Mouse (Mus musculus) kidney, postnatal 0 days (tissue): ENCODE results near the gene Sdha. TPM values are rescaled to one million over a fixed set of nuclear protein-coding genes. Genes with fewer than 3 reads are reported as not detected.

ENCODE experiments used
- ATAC-seq: fragments of 200-750 bp; cut with Nextera tagmentation; replicated peaks from 2 replicates; pipeline ENCODE4 v1.8.0; 2017; ENCODE audit warnings: low read depth, moderate number of reproducible peaks, moderate TSS enrichment, moderate library complexity; ENCODE audit not compliant: low FRiP score
- DNase-seq: peaks from one replicate; pipeline ENCODE4 v3.0.0-alpha.2; 2016; ENCODE audit warnings: low spot score
- H3K27ac ChIP-seq: fragments of 300-500 bp; sonication (generic); 2 replicates; pipeline ENCODE4 v1.5.1; 2014; ENCODE audit warnings: mild to moderate bottlenecking
- H3K27me3 ChIP-seq: fragments of 300-500 bp; sonication (generic); 2 replicates; pipeline ENCODE4 v1.6.1; 2014; ENCODE audit warnings: low read length, mixed read lengths; ENCODE audit not compliant: insufficient read depth
- H3K36me3 ChIP-seq: fragments of 300-500 bp; sonication (generic); 2 replicates; pipeline ENCODE4 v1.6.1; 2014; ENCODE audit warnings: low read length, mixed read lengths; ENCODE audit not compliant: insufficient read depth
- H3K4me1 ChIP-seq: fragments of 300-500 bp; sonication (generic); replicated peaks from 2 replicates; pipeline ENCODE4 v1.6.1; 2014; ENCODE audit warnings: antibody characterized with exemption, low read length, mixed read lengths; ENCODE audit not compliant: insufficient read depth
- H3K4me2 ChIP-seq: fragments of 300-500 bp; sonication (generic); 2 replicates; pipeline ENCODE4 v1.6.1; 2014; ENCODE audit warnings: mild to moderate bottlenecking, low read length, moderate library complexity, mixed read lengths
- H3K4me3 ChIP-seq: fragments of 300-500 bp; sonication (generic); replicated peaks from 2 replicates; pipeline ENCODE4 v1.5.1; 2014; ENCODE audit warnings: low read depth, low read length
- H3K9ac ChIP-seq: fragments of 300-500 bp; sonication (generic); 2 replicates; pipeline ENCODE4 v1.6.1; 2014; ENCODE audit warnings: low read depth, low read length
- H3K9me3 ChIP-seq: fragments of 300-500 bp; sonication (generic); replicated peaks from 2 replicates; pipeline ENCODE4 v1.6.1; 2016; ENCODE audit warnings: low read length, inconsistent platforms, mixed read lengths
- CTCF ChIP-seq: IDR thresholded peaks from 2 replicates; pipeline ENCODE4 v1.5.1; 2016; ENCODE audit warnings: antibody characterized with exemption, low read depth, mild to moderate bottlenecking, moderate library complexity
- WGBS: fragments of 180-500 bp; shearing (Covaris S2); extraction: QIAGEN DNeasy Blood & Tissue Kit; methylation state at CpG from one replicate; pipeline ENCODE4 v1.1.7; 2014; 5-methylcytosine and 5-hydroxymethylcytosine counted together
- polyA plus RNA-seq: library from polyadenylated mRNA; unstranded; fragments of >200 nt; fragmentation: Nextera tagmentation; extraction: Ambion mirVana; gene quantifications from 2 replicates; pipeline ENCODE4 v1.2.1, GENCODE M21; 2015

Sdha gene
- polyA plus RNA-seq, 1 experiment from 2014 or later: 305 TPM

DNA sequence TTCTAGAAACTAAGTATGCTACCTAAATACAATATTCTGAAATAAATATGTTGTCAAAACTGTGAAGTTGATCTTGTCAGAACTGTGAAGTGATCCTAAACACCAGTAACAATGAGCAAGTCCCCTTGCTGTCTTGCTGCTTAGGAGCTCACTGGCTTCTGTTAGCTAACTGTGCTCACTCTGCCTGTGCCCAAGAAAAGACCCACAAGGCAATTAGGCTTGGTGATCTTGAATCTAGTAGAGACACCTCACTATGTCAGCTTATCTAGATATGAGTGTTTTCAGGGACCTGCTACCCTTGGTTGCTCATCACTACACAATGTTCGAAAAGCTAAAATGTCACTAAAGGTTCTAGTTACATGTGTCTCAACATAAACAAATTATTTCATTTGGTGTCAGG is 44.3 kb downstream of the Sdha start:
- TF ChIP-seq CTCF: no peak
- 89% methylated on average over 1 of the region's 1 CpGs for WGBS
- no peak overlapping the region for H3K4me3 ChIP-seq
- peaks cover 49% of the 10 kb centered on the region for H3K36me3 ChIP-seq
- H3K9ac ChIP-seq: no peak overlapping the region
- no peaks in the 10 kb centered on the region for H3K9me3 ChIP-seq
- H3K4me1 ChIP-seq: no peaks in the 10 kb centered on the region
- ATAC-seq: no peak
- no peak overlapping the region for H3K4me2 ChIP-seq
- H3K27ac ChIP-seq: no peak overlapping the region
- DNase-seq: no peak
- H3K27me3 ChIP-seq: no peaks in the 10 kb centered on the region

DNA sequence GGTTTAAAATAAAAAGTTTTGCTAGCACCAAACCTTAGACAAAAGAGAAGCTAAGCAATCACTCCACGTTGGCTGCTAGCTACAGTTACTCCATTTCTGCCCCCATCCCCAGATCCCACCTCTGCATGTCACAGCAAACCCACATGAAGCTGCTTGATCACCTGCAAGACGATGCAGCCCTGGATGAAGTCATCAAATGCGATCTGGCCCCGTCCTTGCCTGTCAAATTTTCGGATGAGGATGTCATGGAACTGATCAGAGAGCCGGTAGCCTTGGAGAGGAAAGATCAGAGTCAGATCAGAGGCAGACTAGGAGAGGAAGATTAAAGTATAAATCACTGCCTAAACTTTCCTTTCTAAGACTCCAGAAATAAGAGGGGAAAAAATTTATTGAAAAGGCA is 44.7 kb downstream of the Sdha start:
- Histone ChIP-seq H3K27ac (no peak overlapping the region), H3K4me1 (no peaks in the 10 kb centered on the region), H3K9ac (no peak overlapping the region), H3K36me3 (peaks cover 45% of the 10 kb centered on the region), H3K9me3 (no peaks in the 10 kb centered on the region), H3K4me2 (no peak overlapping the region), H3K4me3 (no peak overlapping the region), H3K27me3 (no peaks in the 10 kb centered on the region)
- TF ChIP-seq CTCF: no peak
- no peak for ATAC-seq
- DNase-seq: no peak
- 90% methylated on average over 6 of the region's 6 CpGs for WGBS

DNA sequence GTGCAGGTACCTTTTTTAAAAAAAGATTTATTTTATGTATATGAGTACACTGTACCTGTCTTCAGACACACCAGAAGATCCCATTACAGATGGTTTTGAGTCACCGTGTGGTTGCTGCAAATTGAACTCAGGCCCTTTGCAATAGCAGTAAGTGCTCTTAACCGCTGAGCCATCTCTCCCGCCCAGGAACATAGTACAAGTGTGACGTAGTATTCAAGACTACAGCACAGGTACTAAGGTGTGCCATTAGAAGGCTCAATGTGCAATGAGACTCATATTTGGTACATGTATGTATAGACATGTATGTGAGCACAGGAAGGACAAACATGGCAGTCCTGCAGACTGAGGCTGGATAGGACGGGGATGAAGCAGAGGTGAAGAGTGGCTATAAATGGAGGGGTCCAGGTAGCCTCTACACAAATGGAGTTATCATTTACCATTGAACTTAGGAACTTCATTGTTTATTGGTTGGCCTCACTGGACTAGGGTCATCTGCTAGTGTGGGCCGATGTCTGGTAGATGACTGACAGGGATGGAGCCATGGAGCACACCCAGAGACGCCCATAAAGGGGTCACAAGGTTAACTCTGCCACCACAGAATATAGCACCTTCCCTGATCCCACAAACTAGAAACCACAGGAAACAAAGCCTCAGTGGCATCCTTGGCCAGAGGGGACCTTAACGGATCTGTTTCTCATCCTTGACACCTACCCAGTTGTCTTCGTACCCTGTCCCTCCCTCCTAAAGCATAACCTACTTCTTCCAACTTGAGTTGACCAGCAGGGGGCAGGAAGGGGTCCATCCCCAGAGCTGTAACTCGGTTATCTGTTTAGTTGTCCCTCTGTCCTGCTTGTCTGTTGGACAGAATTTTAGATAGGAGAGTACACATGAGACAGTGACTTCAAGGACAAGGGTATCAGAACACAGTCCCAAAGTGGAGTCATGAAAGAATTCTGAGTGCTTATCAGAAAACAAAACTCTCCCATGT is 47.7 kb downstream of the Sdha start:
- no peak overlapping the region for H3K4me3 ChIP-seq
- H3K36me3 ChIP-seq: peaks cover 36% of the 10 kb centered on the region
- H3K9me3 ChIP-seq: no peaks in the 10 kb centered on the region
- no peak overlapping the region for H3K4me2 ChIP-seq
- H3K27me3 ChIP-seq: no peaks in the 10 kb centered on the region
- ATAC-seq: no peak
- TF ChIP-seq CTCF: peak; percentile 49; the same call in 1 of the 2 replicates
- no peaks in the 10 kb centered on the region for H3K4me1 ChIP-seq
- no peak for DNase-seq
- H3K27ac ChIP-seq: no peak overlapping the region
- 82% methylated on average over 10 of the region's 10 CpGs for WGBS
- no peak overlapping the region for H3K9ac ChIP-seq

DNA sequence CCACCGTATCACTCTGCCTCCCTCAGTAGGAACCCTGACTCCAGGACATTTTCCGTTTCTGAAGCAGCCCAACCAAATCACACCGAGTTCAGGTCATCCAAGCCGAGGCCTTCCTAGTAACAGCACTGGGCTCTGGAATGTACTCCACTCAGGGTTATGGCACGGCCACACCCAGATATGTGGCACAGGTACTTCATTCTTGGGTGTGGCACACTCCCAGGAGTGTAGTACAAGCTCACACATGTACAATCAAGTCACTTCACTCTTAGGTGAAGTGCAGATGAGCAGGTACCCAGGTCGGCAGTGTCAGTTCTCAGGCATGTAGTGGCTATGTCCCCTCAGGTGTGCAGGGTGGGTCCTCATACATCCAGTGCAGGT is 48.5 kb downstream of the Sdha start:
- no peaks in the 10 kb centered on the region for H3K4me1 ChIP-seq
- H3K27me3 ChIP-seq: no peaks in the 10 kb centered on the region
- DNase-seq (no peak), ATAC-seq (0 out of 2 replicates have a peak, but pooled peaks have one; percentile 40)
- H3K4me3 ChIP-seq: no peak overlapping the region
- H3K9me3 ChIP-seq: no peaks in the 10 kb centered on the region
- peaks cover 34% of the 10 kb centered on the region for H3K36me3 ChIP-seq
- 67% methylated on average over 6 of the region's 6 CpGs for WGBS
- no peak for TF ChIP-seq CTCF
- no peak overlapping the region for H3K4me2 ChIP-seq
- H3K27ac ChIP-seq: no peak overlapping the region
- no peak overlapping the region for H3K9ac ChIP-seq

DNA sequence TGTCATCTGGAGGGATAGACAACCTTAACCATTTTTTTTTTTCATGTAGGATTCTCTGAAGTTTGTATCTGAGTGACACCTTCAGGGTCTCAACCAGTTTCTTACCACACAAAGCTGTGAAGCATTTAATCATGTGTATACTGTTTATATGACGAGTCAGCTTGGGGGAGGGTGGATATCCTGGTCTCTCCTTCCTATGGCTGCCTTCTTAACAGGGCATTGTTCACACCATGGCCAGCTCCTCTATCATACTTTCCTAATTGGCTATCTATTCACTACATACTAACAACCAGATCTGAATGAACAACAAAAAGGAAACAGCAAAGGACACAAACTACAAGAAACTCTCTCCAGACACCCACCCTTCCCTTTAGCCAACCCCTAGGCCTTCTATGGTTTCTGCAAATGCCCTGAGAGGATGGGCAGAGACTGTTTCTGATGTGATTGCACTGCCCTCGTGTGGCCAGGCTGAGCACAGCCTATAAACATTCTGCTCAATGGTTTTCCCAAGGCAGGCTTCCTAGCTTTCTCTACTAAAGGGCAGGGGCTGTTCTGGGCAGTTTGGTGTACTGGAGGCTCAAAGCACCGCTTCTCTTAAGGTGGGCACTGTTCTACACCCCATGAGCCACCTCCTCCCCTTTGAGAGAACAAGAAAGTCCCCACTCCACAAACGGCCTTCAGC is 49.0 kb downstream of the Sdha start:
- DNase-seq (peak; percentile 87), ATAC-seq (peak; percentile 73)
- H3K27me3 ChIP-seq: no peaks in the 10 kb centered on the region
- WGBS: 42% methylated on average over 4 of the region's 4 CpGs
- no peak overlapping the region for H3K9ac ChIP-seq
- H3K36me3 ChIP-seq: peaks cover 29% of the 10 kb centered on the region
- no peaks in the 10 kb centered on the region for H3K9me3 ChIP-seq
- no peaks in the 10 kb centered on the region for H3K4me1 ChIP-seq
- no peak overlapping the region for H3K4me2 ChIP-seq
- H3K4me3 ChIP-seq: no peak overlapping the region
- peak; percentile 97 for TF ChIP-seq CTCF
- H3K27ac ChIP-seq: no peak overlapping the region

DNA sequence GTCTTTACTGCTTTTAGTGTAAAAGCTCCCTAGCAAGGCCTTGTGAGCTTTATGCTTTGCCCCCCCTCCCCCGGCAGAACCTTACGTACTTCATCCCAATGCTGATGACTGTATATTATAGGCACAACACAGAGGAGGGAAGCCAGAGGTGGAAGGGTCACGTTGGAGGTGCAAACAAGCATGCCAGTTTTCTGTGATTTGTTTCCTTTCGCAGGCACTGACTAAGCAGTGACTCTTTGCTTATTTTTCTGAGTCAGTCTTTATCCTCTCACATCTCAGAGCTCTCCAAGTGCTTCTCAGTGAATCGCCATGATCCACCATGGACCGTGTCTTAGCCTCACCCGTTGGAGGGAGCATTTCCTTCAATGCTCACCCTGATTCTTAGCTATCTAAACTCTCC is 53.7 kb downstream of the Sdha start:
- H3K27me3 ChIP-seq: no peaks in the 10 kb centered on the region
- WGBS: 69% methylated on average over 7 of the region's 7 CpGs
- no peaks in the 10 kb centered on the region for H3K4me1 ChIP-seq
- ATAC-seq (no peak), DNase-seq (no peak)
- no peaks in the 10 kb centered on the region for H3K36me3 ChIP-seq
- no peak overlapping the region for H3K9ac ChIP-seq
- H3K4me3 ChIP-seq: no peak overlapping the region
- no peaks in the 10 kb centered on the region for H3K9me3 ChIP-seq
- H3K27ac ChIP-seq: no peak overlapping the region
- no peak for TF ChIP-seq CTCF
- H3K4me2 ChIP-seq: no peak overlapping the region
